Mouse (Mus musculus): ENCODE data around the gene Majin. TPM values are rescaled to one million over a fixed set of nuclear protein-coding genes. Genes with fewer than 3 reads are reported as not detected.

Gene Majin
- total and polyA plus RNA-seq, 3 experiments, result 0.20 TPM; not detected in 2

DNA sequence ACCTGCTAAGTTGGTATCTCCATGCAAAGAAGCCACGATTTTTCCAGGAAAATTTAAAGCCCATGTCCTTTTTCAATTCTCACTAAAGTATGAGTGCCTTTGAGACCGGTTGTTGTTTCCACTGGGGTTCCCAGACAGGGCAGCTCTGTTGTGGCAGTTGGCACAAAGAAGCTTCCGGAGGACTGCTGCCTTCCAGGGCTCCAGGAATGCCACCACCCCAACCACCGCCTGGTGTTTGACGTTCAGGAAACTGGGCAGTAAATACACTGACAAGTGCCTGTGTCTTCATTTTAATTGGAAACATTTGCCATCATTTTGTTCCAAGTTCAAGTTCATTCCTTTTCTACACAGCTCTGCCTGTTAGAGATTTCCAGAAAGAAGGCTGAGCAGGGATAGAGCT lies 22.5 kb downstream of the Majin start:
- H3K36me3 ChIP-seq (ENCODE audit: control insufficient read depth, insufficient read depth, low read length), result no peaks in the 10 kb centered on the region
- H3K9ac ChIP-seq (ENCODE audit: low read depth, low read length), result no peak overlapping the region
- TF ChIP-seq EP300 (IDR thresholded peaks at IDR 0.05; ENCODE audit: insufficient read depth, low read depth, low read length) (no peak), CTCF (IDR thresholded peaks at IDR 0.05) (no peak), POLR2A (IDR thresholded peaks at IDR 0.05; ENCODE audit: insufficient read depth, low read depth, low read length) (no peak)
- no peak for DNase-seq
- no peaks in the 10 kb centered on the region for H3K27me3 ChIP-seq (ENCODE audit: control insufficient read depth, insufficient read depth, low read length)
- intact Hi-C loops (cut with DNase I), result no loop called here
- no peak overlapping the region for H3K27ac ChIP-seq
- H3K4me1 ChIP-seq (ENCODE audit: control insufficient read depth, insufficient read depth, low read length), result no peaks in the 10 kb centered on the region
- no peak overlapping the region for H3K4me3 ChIP-seq
- 55% methylated on average over 5 of the region's 5 CpGs for WGBS
- no peaks in the 10 kb centered on the region for H3K79me2 ChIP-seq (replicated peaks; ENCODE audit: control insufficient read depth, insufficient read depth, low read length)

- H3K27me3 ChIP-seq (ENCODE audit: control insufficient read depth, insufficient read depth, low read length), result no peaks in the 10 kb centered on the region
- H3K79me2 ChIP-seq (replicated peaks; ENCODE audit: control insufficient read depth, insufficient read depth, low read length), result no peaks in the 10 kb centered on the region
- H3K9ac ChIP-seq (ENCODE audit: low read depth, low read length), result no peak overlapping the region
- H3K4me1 ChIP-seq (ENCODE audit: control insufficient read depth, insufficient read depth, low read length), result no peaks in the 10 kb centered on the region
- H3K27ac ChIP-seq, result no peak overlapping the region
- no peak for TF ChIP-seq CTCF (IDR thresholded peaks at IDR 0.05)
- TF ChIP-seq POLR2A (IDR thresholded peaks at IDR 0.05; ENCODE audit: insufficient read depth, low read depth, low read length), result no peak
- TF ChIP-seq EP300 (IDR thresholded peaks at IDR 0.05; ENCODE audit: insufficient read depth, low read depth, low read length), result no peak
- no peaks in the 10 kb centered on the region for H3K36me3 ChIP-seq (ENCODE audit: control insufficient read depth, insufficient read depth, low read length)
- H3K4me3 ChIP-seq, result no peak overlapping the region
- WGBS, result 62% methylated on average over 6 of the region's 6 CpGs
- no peak for DNase-seq
- intact Hi-C loops (cut with DNase I), result no loop called here
Measured at GRCm38 (mm10) chr19:6216046-6216705, 32.0 kb downstream of the Majin start.

- Histone ChIP-seq H3K36me3 (ENCODE audit: control insufficient read depth, insufficient read depth, low read length) (no peaks in the 10 kb centered on the region), H3K4me1 (ENCODE audit: control insufficient read depth, insufficient read depth, low read length) (no peaks in the 10 kb centered on the region), H3K4me3 (no peak overlapping the region), H3K27ac (no peak overlapping the region), H3K79me2 (replicated peaks; ENCODE audit: control insufficient read depth, insufficient read depth, low read length) (no peaks in the 10 kb centered on the region), H3K27me3 (ENCODE audit: control insufficient read depth, insufficient read depth, low read length) (no peaks in the 10 kb centered on the region), H3K9ac (ENCODE audit: low read depth, low read length) (no peak overlapping the region)
- TF ChIP-seq POLR2A (IDR thresholded peaks at IDR 0.05; ENCODE audit: insufficient read depth, low read depth, low read length), result no peak
- TF ChIP-seq CTCF (IDR thresholded peaks at IDR 0.05), result no peak
- TF ChIP-seq EP300 (IDR thresholded peaks at IDR 0.05; ENCODE audit: insufficient read depth, low read depth, low read length), result no peak
- intact Hi-C loops (cut with DNase I), result no loop called here
- DNase-seq, result no peak
- WGBS, result 61% methylated on average over 6 of the region's 6 CpGs
Measured at GRCm38 (mm10) chr19:6218606-6219005, 34.4 kb downstream of the Majin start.

DNA sequence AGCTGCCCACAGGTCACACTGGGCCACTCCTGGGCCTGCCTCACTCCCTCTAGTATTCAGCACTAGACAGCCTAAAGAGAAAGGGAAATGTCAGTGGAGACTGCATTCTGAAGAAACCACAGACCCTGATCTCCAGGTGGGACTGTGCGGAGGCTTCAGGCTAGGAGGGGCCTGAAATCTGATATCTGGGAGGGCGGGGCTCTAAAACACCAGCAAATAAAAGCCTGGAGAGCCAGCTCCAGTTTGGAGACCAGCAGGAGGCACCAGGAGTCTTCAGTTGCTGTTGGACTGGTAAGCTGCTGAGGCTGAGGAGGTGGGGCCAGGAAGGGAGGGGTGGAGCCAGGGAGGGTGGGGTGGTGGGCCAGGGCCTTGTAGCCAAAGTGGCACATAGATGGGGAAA lies 41.9 kb downstream of the Majin start, which contains the start of gene Gpha2:
Gene Gpha2 (plus strand): TSS at position 246 of the 400 bp plus-strand sequence.
- H3K4me1 ChIP-seq (ENCODE audit: control insufficient read depth, insufficient read depth, low read length), result no peaks in the 10 kb centered on the region
- intact Hi-C loops (cut with DNase I), result no loop called here
- H3K27ac ChIP-seq, result no peak within 1 kb of the TSS
- DNase-seq, result no peak
- no peaks in the 10 kb centered on the region for H3K79me2 ChIP-seq (replicated peaks; ENCODE audit: control insufficient read depth, insufficient read depth, low read length)
- H3K27me3 ChIP-seq (ENCODE audit: control insufficient read depth, insufficient read depth, low read length), result no peaks in the 10 kb centered on the region
- 62% methylated on average over 2 of the region's 2 CpGs for WGBS
- H3K4me3 ChIP-seq, result no peak within 1 kb of the TSS
- TF ChIP-seq POLR2A (IDR thresholded peaks at IDR 0.05; ENCODE audit: insufficient read depth, low read depth, low read length) (no peak), CTCF (IDR thresholded peaks at IDR 0.05) (no peak), EP300 (IDR thresholded peaks at IDR 0.05; ENCODE audit: insufficient read depth, low read depth, low read length) (no peak)
- H3K36me3 ChIP-seq (ENCODE audit: control insufficient read depth, insufficient read depth, low read length), result no peaks in the 10 kb centered on the region
- H3K9ac ChIP-seq (ENCODE audit: low read depth, low read length), result no peak within 1 kb of the TSS

- 91% methylated on average over 14 of the region's 14 CpGs for WGBS
- TF ChIP-seq CTCF (IDR thresholded peaks at IDR 0.05), result no peak
- TF ChIP-seq POLR2A (IDR thresholded peaks at IDR 0.05; ENCODE audit: insufficient read depth, low read depth, low read length), result no peak
- TF ChIP-seq EP300 (IDR thresholded peaks at IDR 0.05; ENCODE audit: insufficient read depth, low read depth, low read length), result no peak
Measured at GRCm38 (mm10) chr19:6226763-6227162, 42.6 kb downstream of the Majin start.

DNA sequence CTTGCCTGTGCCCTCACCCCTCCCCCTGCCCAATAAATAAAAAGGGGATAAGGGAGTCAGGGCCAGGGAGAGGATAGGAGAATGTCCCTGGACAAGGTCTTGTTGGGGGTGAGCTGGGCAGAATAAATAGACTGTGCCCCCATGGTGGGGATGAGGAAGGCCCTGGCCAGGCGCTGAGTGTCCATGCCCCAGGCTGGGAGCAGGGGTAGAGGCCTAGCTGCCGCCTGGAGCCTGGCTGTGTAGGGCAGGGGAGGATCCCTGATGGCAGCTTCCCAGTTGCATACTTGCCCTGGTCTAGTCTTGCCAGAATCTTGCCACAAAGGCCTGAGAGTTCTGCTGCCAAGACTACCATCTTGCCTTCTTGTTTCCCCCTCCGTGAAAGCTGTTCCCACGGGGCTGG lies 43.7 kb downstream of the Majin start:
- Histone ChIP-seq H3K27ac (no peak overlapping the region), H3K27me3 (ENCODE audit: control insufficient read depth, insufficient read depth, low read length) (no peaks in the 10 kb centered on the region), H3K36me3 (ENCODE audit: control insufficient read depth, insufficient read depth, low read length) (no peaks in the 10 kb centered on the region), H3K4me3 (no peak overlapping the region), H3K9ac (ENCODE audit: low read depth, low read length) (no peak overlapping the region), H3K4me1 (ENCODE audit: control insufficient read depth, insufficient read depth, low read length) (no peaks in the 10 kb centered on the region), H3K79me2 (replicated peaks; ENCODE audit: control insufficient read depth, insufficient read depth, low read length) (no peaks in the 10 kb centered on the region)
- DNase-seq, result no peak
- 78% methylated on average over 4 of the region's 4 CpGs for WGBS
- intact Hi-C loops (cut with DNase I), result no loop called here
- TF ChIP-seq POLR2A (IDR thresholded peaks at IDR 0.05; ENCODE audit: insufficient read depth, low read depth, low read length), result no peak
- TF ChIP-seq CTCF (IDR thresholded peaks at IDR 0.05), result no peak
- TF ChIP-seq EP300 (IDR thresholded peaks at IDR 0.05; ENCODE audit: insufficient read depth, low read depth, low read length), result no peak

More at GRCm38 (mm10) chr19:6226763-6227162, 42.6 kb downstream of the Majin start:
- Histone ChIP-seq H3K27ac (no peak overlapping the region), H3K27me3 (ENCODE audit: control insufficient read depth, insufficient read depth, low read length) (no peaks in the 10 kb centered on the region), H3K9ac (ENCODE audit: low read depth, low read length) (no peak overlapping the region), H3K79me2 (replicated peaks; ENCODE audit: control insufficient read depth, insufficient read depth, low read length) (no peaks in the 10 kb centered on the region), H3K4me3 (no peak overlapping the region), H3K4me1 (ENCODE audit: control insufficient read depth, insufficient read depth, low read length) (no peaks in the 10 kb centered on the region), H3K36me3 (ENCODE audit: control insufficient read depth, insufficient read depth, low read length) (no peaks in the 10 kb centered on the region)
- DNase-seq, result no peak
- intact Hi-C loops (cut with DNase I), result no loop called here

Measured in heart, adult 2 months (tissue).